Mouse (Mus musculus): ENCODE data around the gene Sirpa. TPM values are rescaled to one million over a fixed set of nuclear protein-coding genes. Genes with fewer than 3 reads are reported as not detected.

Gene Sirpa
- total and polyA plus RNA-seq, 3 experiments = 20.4 to 30.6 (median 27.1) TPM

GRCm38 (mm10) chr2:129614482-129615185 is 22.0 kb downstream of the Sirpa start:
- H3K27ac ChIP-seq (ENCODE audit: insufficient read depth, low read depth) = no peak overlapping the region
- H3K4me2 ChIP-seq (ENCODE audit: insufficient read depth, low read depth, poor library complexity, severe bottlenecking) = no peak overlapping the region
- H3K9me3 ChIP-seq (replicated peaks; ENCODE audit: low read length) = peaks cover 20% of the 10 kb centered on the region
- H3K36me3 ChIP-seq (replicated peaks in 1 of 2; ENCODE audit: control insufficient read depth in 1 of 2, insufficient read depth in 1 of 2, low read length in 1 of 2) = peaks cover 41 to 78% of the 10 kb centered on the region in 2 experiments
- DNase-seq (ENCODE audit: extremely low read depth) = no peak
- no peak for TF ChIP-seq MXI1 (IDR thresholded peaks at IDR 0.05; ENCODE audit: low read depth, low read length)
- no peak for TF ChIP-seq RAD21 (IDR thresholded peaks at IDR 0.05; ENCODE audit: low read depth, low read length)
- no peak for TF ChIP-seq TBP (conservative IDR thresholded peaks at IDR 0.05; ENCODE audit: low read depth, low read length)
- no peak for TF ChIP-seq GABPA (IDR thresholded peaks at IDR 0.05; ENCODE audit: insufficient replicate concordance, low read depth, low read length)
- TF ChIP-seq MYC (IDR thresholded peaks at IDR 0.05; ENCODE audit: low read depth, low read length) = no peak
- TF ChIP-seq TCF12 (IDR thresholded peaks at IDR 0.05; ENCODE audit: low read depth, low read length) = no peak
- TF ChIP-seq UBTF (IDR thresholded peaks at IDR 0.05; ENCODE audit: low read depth, low read length) = no peak
- no peak for TF ChIP-seq IRF4 (IDR thresholded peaks at IDR 0.05; ENCODE audit: low read depth, low read length)
- no peak for TF ChIP-seq POLR2A (IDR thresholded peaks at IDR 0.05; ENCODE audit: low read depth, low read length)
- no peak for TF ChIP-seq ZNF384 (IDR thresholded peaks at IDR 0.05; ENCODE audit: low read depth, low read length)
- TF ChIP-seq USF1 (IDR thresholded peaks at IDR 0.05; ENCODE audit: low read depth, low read length) = no peak
- TF ChIP-seq MAFK (IDR thresholded peaks at IDR 0.05; ENCODE audit: insufficient replicate concordance, low read length) = no peak
- no peak for TF ChIP-seq MEF2A (IDR thresholded peaks at IDR 0.05; ENCODE audit: borderline replicate concordance, low read depth, low read length)
- no peak for TF ChIP-seq JUND (conservative IDR thresholded peaks at IDR 0.05; ENCODE audit: low read depth, low read length)
- TF ChIP-seq KAT2A (IDR thresholded peaks at IDR 0.05; ENCODE audit: insufficient replicate concordance, low read length) = no peak
- no peak for TF ChIP-seq SMC3 (IDR thresholded peaks at IDR 0.05; ENCODE audit: low read depth, low read length)
- H3K4me3 ChIP-seq (replicated peaks in 1 of 3; ENCODE audit: low read depth in 2 of 3, low read length in 2 of 3, poor library complexity in 1 of 3) = no peak overlapping the region
- dilution Hi-C loops (cut with MboI; ENCODE audit: extremely low pct_ligation_motif_present, extremely low pct_unique_long_range_greater_than_20kb, low sequenced_read_pairs) (no loop called here), in situ Hi-C loops (cut with MboI; ENCODE audit: low pct_ligation_motif_present, low pct_unique_long_range_greater_than_20kb, low sequenced_read_pairs) (no loop called here)
- no peak overlapping the region for H3K9ac ChIP-seq (ENCODE audit: insufficient read depth, low read depth)
- H3K79me2 ChIP-seq (replicated peaks; ENCODE audit: control insufficient read depth, extremely low read depth, insufficient read depth, poor library complexity, severe bottlenecking) = no peaks in the 10 kb centered on the region
- peaks cover 0 to 7% of the 10 kb centered on the region in 2 experiments; a peak in 1 of 4 replicates for H3K4me1 ChIP-seq (ENCODE audit: control insufficient read depth in 1 of 2, insufficient read depth in 2 of 2)
- H3K27me3 ChIP-seq (replicated peaks) = no peaks in the 10 kb centered on the region

GRCm38 (mm10) chr2:129620148-129620547 is 27.5 kb downstream of the Sirpa start:
- no peak for DNase-seq (ENCODE audit: extremely low read depth)
- TF ChIP-seq ZKSCAN1 (IDR thresholded peaks at IDR 0.05; ENCODE audit: borderline replicate concordance, low read depth, low read length) (no peak), JUND (conservative IDR thresholded peaks at IDR 0.05; ENCODE audit: low read depth, low read length) (no peak), USF1 (IDR thresholded peaks at IDR 0.05; ENCODE audit: low read depth, low read length) (no peak), SMC3 (IDR thresholded peaks at IDR 0.05; ENCODE audit: low read depth, low read length) (no peak), MEF2A (IDR thresholded peaks at IDR 0.05; ENCODE audit: borderline replicate concordance, low read depth, low read length) (no peak), JUN (IDR thresholded peaks at IDR 0.05; ENCODE audit: insufficient read depth, low read depth, low read length) (no peak), PAX5 (IDR thresholded peaks at IDR 0.05; ENCODE audit: low read length) (no peak), NRF1 (IDR thresholded peaks at IDR 0.05; ENCODE audit: low read depth, low read length) (no peak), RAD21 (IDR thresholded peaks at IDR 0.05; ENCODE audit: low read depth, low read length) (no peak), NELFE (IDR thresholded peaks at IDR 0.05; ENCODE audit: low read depth, low read length) (no peak), ZMIZ1 (IDR thresholded peaks at IDR 0.05; ENCODE audit: low read depth, low read length) (no peak), MAFK (IDR thresholded peaks at IDR 0.05; ENCODE audit: insufficient replicate concordance, low read length) (no peak), KAT2A (IDR thresholded peaks at IDR 0.05; ENCODE audit: insufficient replicate concordance, low read length) (no peak), CHD2 (IDR thresholded peaks at IDR 0.05; ENCODE audit: low read length) (no peak)
- H3K9me3 ChIP-seq (replicated peaks; ENCODE audit: low read length) = peaks cover 12% of the 10 kb centered on the region
- H3K4me3 ChIP-seq (replicated peaks in 1 of 3; ENCODE audit: low read depth in 2 of 3, low read length in 2 of 3, poor library complexity in 1 of 3) = no peak overlapping the region
- in situ Hi-C loops (cut with MboI; ENCODE audit: low pct_ligation_motif_present, low pct_unique_long_range_greater_than_20kb, low sequenced_read_pairs) (no loop called here), dilution Hi-C loops (cut with MboI; ENCODE audit: extremely low pct_ligation_motif_present, extremely low pct_unique_long_range_greater_than_20kb, low sequenced_read_pairs) (no loop called here)
- H3K4me1 ChIP-seq (ENCODE audit: control insufficient read depth in 1 of 2, insufficient read depth in 2 of 2) = peaks cover 5 to 18% of the 10 kb centered on the region in 2 experiments
- H3K79me2 ChIP-seq (replicated peaks; ENCODE audit: control insufficient read depth, extremely low read depth, insufficient read depth, poor library complexity, severe bottlenecking) = no peaks in the 10 kb centered on the region
- no peak overlapping the region for H3K4me2 ChIP-seq (ENCODE audit: insufficient read depth, low read depth, poor library complexity, severe bottlenecking)
- H3K9ac ChIP-seq (ENCODE audit: insufficient read depth, low read depth) = no peak overlapping the region
- H3K27me3 ChIP-seq (replicated peaks) = no peaks in the 10 kb centered on the region
- peaks cover 34 to 92% of the 10 kb centered on the region in 2 experiments for H3K36me3 ChIP-seq (replicated peaks in 1 of 2; ENCODE audit: control insufficient read depth in 1 of 2, insufficient read depth in 1 of 2, low read length in 1 of 2)
- H3K27ac ChIP-seq (ENCODE audit: insufficient read depth, low read depth) = no peak overlapping the region
